Mouse (Mus musculus) splenic B cell, adult 2 months (primary cell): ENCODE measurements at regions not wholly inside any gene's neighbourhood (a gene's known extent, or its start where the extent isn't known, plus 50 kb on each side); places are given as distances from the start of the nearest gene placed in this dataset.

Source experiments
- DNase-seq: peaks from one replicate; pipeline ENCODE4 v3.0.0-alpha.2; 2011; ENCODE audit warnings: low read depth, low spot score
- H3K27me3 ChIP-seq: 2 replicates; pipeline ENCODE4 v1.6.1; 2012; ENCODE audit warnings: mild to moderate bottlenecking, low read length, moderate library complexity, mixed read lengths; ENCODE audit not compliant: control insufficient read depth, poor library complexity, insufficient read depth, severe bottlenecking
- H3K36me3 ChIP-seq: 2 replicates; pipeline ENCODE4 v1.6.1; 2012; ENCODE audit warnings: mild to moderate bottlenecking, low read length, moderate library complexity, mixed read lengths; ENCODE audit not compliant: control insufficient read depth, poor library complexity, insufficient read depth, severe bottlenecking

DNA sequence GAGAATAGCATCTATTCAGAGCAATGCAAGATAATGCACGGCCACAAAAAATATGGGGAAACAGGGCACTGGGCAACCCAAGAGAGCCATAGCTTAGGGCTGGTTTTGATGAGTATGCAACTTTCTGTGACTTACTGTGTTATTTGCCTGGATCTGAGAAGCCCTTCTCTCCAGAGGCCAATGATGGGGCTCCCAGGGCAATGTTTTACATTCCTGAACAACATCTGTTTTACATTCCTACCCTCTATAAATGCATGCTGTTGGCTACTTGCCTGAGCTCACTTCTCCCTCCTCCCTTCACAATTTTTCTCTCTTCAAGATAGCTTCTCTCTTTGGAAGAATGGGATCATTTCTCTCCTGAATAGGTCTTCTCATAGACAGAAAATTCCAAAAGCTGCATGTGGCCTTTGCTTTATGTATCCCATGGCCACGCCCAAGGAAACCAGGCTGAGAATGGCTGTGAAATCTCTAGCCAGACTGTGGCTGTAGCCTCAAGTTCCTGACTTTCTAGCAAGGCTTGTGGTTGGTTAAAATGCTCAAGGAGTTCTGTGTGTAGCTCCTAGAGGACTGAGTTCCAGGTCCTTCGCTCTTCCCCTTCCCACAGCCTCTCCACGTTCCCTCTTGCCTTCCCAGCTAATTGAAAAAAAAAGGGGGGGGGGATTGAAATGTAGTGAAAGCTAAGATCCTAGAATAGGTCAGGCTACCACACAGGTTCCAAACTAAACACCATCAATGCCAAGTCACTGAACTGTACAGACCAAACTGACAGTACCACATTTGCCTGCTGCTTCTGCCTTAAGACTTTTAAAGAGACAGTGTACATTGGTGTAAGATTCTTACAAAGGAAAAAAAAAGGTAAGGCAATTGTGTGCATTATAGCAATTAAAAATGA is 312.7 kb upstream of the Auts2 start:
- no peaks in the 10 kb centered on the region for H3K27me3 ChIP-seq
- no peaks in the 10 kb centered on the region for H3K36me3 ChIP-seq
- no peak for DNase-seq

DNA sequence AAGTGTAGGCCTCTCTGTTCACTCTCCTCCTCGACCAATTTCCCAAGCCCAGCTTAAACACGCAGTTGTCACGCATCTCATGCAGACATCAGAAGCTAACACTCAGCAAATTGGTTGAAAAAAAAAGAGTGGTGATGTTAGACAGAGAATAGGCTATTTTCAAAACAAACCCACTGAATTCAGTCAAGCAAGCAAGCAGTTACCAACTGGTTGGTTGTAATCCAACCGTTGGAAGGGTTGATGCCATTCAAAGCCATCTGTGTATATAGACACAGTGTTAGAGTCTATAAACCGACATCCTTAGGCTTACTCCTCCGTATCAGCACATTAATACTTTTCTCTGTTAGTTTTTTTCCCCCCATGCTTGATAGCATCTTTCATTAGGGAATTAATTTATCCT is 307.6 kb upstream of the Auts2 start:
- no peak for DNase-seq
- H3K36me3 ChIP-seq: no peaks in the 10 kb centered on the region
- no peaks in the 10 kb centered on the region; the same call in 1 of the 2 replicates for H3K27me3 ChIP-seq

DNA sequence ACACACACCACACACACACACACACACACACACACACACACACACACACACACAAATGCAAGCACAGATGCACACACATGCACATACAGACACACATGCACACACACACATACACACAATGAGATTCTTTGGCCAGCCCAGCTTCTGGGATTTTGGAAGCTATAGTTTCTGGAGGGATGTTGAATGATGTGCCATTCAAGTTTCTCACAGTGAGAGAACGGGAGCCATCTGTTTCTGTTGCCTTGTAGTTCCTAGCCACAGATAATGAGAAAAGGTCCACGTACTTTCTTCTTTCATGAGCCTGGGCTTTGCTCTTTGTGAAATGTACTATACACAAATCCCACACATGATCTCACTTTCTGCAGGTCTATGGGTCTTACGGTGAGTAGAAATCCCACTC is 304.9 kb upstream of the Auts2 start:
- DNase-seq: no peak
- Histone ChIP-seq H3K27me3 (no peaks in the 10 kb centered on the region; the same call in 1 of the 2 replicates), H3K36me3 (no peaks in the 10 kb centered on the region)

DNA sequence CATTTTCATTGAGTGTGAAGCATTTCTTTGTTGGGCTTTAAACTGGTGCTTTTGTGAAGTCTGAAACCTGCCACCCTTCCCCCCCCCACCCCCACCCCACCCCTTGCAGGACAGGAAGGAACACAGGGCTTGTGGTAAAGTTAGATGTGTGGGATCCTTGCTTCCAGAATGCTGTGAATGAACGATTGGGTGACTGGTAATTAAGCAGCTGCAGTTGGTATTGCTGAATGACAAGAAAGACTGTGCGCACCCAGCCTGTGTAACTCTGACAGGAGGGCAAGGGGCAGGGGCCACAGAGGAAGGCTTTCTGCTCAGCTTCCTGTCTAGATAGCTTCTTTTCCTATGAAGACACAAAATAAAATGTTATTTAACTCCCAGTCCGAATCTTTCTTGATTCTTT is 300.1 kb upstream of the Auts2 start:
- Histone ChIP-seq H3K36me3 (no peaks in the 10 kb centered on the region), H3K27me3 (no peaks in the 10 kb centered on the region; the same call in 1 of the 2 replicates)
- no peak for DNase-seq

DNA sequence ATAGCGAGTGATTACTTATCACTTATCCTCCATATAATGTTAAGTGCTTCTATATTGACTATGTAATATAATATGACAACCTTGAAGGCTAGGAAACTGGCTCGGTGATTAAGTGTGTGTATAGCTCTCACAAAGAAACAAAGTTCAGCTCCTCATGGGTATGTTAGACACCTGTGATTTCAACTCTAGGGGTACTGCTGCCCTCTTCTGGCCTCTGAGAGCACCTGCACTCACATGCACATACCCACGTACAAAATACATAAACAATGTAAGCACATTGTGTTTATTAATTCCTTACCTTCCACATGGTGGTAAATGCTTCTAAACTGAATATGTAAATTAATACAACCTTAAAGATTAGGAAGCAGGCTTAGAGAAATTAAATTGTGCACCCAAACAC is 298.6 kb upstream of the Auts2 start:
- Histone ChIP-seq H3K36me3 (no peaks in the 10 kb centered on the region), H3K27me3 (no peaks in the 10 kb centered on the region; the same call in 1 of the 2 replicates)
- DNase-seq: no peak

DNA sequence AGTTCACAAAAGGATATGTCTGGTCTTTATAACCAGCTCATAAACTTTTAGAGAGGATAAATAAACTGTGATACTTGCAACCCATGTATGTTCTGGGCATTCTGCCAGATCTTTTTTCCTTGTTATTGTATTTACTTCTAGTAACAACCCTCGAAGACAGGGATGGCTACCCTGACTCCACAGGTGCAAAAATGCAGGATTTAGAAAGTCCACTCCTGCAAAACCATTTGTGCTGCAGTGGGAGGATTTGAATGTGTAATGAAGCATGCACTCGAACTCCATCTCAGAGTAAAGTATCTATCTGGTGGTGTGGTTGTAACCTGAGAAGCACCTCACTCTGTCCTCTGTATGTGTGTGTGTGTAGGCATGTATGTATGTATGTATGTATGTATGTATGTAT is 294.3 kb upstream of the Auts2 start:
- no peaks in the 10 kb centered on the region for H3K36me3 ChIP-seq
- H3K27me3 ChIP-seq: no peaks in the 10 kb centered on the region; the same call in 1 of the 2 replicates
- no peak for DNase-seq

DNA sequence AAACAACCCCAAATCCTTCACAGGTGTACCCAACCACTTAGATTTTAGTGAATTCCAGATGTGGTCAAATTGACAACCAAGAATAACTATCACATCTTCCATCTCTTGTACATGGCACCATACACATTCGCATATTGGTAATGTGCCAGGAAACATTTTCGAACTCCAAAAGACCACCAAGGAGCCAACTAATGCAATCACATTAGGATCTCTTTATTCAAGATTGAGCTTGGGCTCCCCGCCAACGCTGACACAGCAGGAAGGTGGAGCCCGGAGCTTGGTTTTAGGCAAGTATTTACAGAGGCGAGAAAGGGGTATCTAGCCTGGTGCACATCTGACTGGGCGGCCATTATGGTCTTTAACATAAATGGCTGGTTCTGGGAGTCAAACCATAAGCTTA is 285.8 kb upstream of the Auts2 start:
- H3K27me3 ChIP-seq: no peaks in the 10 kb centered on the region
- DNase-seq: no peak
- no peaks in the 10 kb centered on the region for H3K36me3 ChIP-seq

DNA sequence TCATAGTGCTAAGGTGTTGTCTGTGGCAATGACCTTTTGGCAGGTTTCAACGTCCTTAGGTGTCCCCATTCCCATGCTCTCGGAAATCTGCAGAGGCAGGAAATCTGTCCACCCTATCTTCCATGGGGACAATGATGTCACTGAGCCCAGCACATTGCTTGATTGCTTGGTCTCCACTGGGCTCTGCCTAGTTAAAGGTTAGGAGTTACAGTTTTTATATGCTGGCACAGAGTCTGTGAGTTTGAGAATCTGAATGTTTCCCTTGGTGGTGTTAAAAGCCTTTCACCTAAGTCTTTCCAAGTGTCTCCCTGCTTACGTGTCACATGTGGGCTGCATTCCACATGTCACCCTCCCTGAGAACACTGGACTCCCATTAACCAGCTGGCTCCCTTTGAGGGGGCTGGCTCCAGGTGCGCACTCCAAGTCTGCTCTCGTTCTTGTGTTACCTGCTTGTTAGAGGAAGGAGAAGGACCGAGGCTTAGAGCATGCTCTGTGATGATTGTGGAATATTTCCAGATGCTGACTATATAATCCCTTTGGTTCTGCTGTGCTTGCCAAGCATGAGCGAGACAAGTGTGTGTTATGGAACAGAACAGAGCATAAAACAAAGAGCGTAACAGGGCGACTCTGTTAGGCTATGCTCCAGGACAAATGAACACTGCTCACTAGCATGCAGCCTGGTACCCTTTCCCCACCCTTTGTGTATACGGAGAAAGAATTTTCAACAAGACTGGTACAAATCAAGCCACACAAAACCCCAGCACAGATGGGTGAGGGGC is 284.6 kb upstream of the Auts2 start:
- H3K27me3 ChIP-seq: no peaks in the 10 kb centered on the region
- no peak for DNase-seq
- no peaks in the 10 kb centered on the region for H3K36me3 ChIP-seq

DNA sequence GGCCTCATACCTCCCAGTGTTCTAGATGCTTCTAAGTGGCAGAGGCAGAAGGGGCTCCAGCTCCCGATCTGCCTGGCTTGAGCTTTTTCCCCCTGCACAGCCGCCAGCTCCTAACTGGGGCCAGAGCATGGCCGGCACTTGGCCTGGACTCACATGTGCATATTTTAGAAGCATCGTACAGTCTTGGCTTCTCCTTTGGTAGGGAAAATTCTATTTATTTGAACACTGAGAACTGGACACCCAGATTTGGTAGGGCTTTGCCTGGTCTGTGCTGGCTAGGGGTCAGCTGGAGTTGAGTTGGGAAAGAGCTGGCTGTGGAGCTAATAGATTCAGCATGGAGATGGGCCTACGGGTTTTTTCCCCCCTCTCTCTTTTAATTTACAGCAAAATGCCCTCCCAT is 282.9 kb upstream of the Auts2 start:
- H3K27me3 ChIP-seq: no peaks in the 10 kb centered on the region
- no peaks in the 10 kb centered on the region for H3K36me3 ChIP-seq
- DNase-seq: no peak

DNA sequence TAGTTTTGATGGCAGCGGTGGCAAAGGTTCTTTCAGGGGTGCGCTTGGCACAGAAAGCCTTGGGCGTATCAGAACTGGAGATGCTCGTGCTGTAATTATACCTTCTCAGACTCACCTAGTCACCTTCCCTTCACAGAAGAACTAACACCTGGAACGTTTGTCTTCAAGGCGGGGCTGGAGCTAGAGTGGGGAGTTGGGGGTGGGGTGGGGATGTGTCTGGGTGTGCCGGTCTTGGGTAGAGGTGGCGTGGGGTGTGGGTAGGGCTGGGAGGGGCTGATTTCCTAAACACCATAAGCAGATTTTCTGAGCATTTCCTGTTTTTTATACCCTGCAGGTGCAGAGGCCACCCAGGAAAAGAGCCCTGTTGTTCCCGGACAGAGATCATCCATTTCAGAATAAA is 274.5 kb upstream of the Auts2 start:
- no peak for DNase-seq
- no peaks in the 10 kb centered on the region for H3K36me3 ChIP-seq

DNA sequence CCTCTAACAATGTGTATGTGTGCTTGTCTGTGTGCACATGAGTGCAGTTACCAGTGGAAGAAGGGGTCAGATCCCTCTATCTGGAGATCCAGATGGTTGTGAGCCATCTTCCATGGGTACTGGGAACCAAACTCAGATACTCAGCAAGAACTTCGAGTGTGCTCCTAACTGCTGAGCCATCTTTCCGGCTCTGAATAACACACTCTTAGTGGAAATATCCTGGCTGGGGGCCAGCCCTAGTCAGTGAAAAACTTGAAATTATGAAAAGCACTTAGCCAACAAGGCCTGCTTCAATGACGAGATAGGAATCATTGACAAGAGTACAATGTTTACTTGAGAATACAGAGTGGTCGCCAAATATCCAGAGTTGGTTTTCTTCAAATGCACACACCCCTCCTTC is 266.0 kb upstream of the Auts2 start:
- Histone ChIP-seq H3K36me3 (no peaks in the 10 kb centered on the region), H3K27me3 (no peaks in the 10 kb centered on the region)
- DNase-seq: no peak

More for the DNA sequence above, 274.5 kb upstream of the Auts2 start:
- H3K27me3 ChIP-seq: no peaks in the 10 kb centered on the region

DNA sequence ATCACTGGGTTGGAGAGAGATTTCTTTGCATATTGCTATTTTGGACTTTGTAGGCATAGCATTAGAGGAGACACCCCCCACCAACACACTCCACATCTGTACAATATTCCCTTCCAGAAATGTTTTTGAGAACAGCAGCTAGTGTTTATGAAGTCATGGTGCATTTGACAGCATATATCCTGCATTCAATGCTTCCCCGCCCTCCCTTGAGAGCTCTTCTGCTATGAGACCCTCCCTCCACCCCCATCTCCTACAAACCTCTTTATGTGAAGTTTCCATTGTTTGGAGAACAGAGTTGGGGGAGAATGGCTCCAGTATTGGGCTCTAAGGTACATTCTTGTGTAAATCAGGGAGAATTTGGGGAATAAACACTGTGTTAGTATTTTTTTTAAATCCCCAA is 252.9 kb upstream of the Auts2 start:
- no peaks in the 10 kb centered on the region for H3K36me3 ChIP-seq
- no peaks in the 10 kb centered on the region for H3K27me3 ChIP-seq
- no peak for DNase-seq

DNA sequence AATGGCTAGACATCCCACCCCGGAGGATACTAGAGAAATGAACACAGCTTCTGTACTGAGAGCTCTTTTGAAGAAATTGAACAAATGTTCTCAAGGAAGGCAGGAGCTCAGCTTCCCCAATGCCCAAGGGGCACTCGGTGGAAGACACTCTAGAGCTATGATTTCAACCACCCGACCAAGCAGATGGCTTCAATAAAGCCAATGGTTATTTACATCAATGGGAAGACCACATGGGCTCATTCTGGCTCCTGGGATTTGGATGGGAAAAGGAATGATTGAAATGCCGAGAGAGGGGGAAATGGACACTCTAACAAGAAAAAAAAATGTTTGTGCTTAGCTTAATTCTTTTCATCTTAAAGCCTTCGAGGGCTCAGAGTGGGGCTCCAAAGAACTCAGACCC is 249.3 kb upstream of the Auts2 start:
- H3K27me3 ChIP-seq: no peaks in the 10 kb centered on the region
- no peak for DNase-seq
- H3K36me3 ChIP-seq: no peaks in the 10 kb centered on the region

DNA sequence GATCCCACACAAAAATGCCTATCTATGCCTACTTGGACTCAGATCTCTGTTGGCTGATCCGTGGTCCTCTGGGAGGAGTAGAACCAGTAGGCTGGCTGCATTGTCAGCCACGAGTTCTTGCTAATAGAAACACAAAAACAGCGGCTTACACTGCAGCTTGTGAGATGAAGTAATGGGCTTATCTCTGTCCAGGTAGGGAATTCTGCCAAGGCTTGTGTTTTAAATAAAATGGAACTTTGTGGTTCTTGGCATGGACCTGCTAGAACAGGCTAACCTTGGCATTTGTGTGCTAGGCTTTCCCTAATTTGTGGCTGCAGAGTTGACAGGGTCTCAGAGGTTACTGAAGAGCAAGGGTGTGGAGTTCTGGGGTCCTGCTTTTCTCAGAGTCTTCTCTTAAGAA is 242.1 kb upstream of the Auts2 start:
- no peaks in the 10 kb centered on the region for H3K36me3 ChIP-seq
- H3K27me3 ChIP-seq: no peaks in the 10 kb centered on the region
- DNase-seq: no peak

DNA sequence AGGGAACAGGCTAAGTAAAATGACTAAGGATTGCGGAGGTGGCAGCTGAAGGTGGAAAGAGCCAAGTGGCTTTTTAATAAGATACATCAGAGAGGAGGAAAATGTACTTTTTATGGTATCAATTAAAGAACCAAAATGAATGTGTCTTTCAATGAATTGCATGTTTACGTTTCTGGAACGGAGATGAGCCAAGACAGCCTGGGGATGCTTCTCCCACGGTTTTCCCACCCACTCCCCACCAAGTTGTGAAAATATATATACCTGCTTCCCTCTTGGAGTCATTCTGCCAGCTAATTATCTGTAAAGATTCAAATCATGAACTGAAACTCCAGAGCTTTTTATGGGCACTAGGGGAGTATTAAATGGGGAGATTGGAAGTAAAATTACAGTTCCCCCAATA is 241.6 kb upstream of the Auts2 start:
- Histone ChIP-seq H3K36me3 (no peaks in the 10 kb centered on the region), H3K27me3 (no peaks in the 10 kb centered on the region)
- DNase-seq: no peak
